Mouse (Mus musculus): Measurements from ENCODE around the gene Dnah2.
"Not testable (repeated sequence)": the region's sequence is repeated elsewhere in the genome, so short reads cannot be mapped to it uniquely, and the experiment has no call there.

Dnah2 gene

GRCm38 (mm10) chr11:69563373-69563772 lies 14.5 kb upstream of the Dnah2 start:
- DNase-seq (ENCODE audit: low spot score): no peak

- no peak for DNase-seq (ENCODE audit: low spot score)
Observed at GRCm38 (mm10) chr11:69560896-69561854, 12.3 kb upstream of the Dnah2 start.

GRCm38 (mm10) chr11:69559851-69560765 lies 11.2 kb upstream of the Dnah2 start, which contains the start of gene Efnb3:
Efnb3 (minus strand) TSS chr11:69560205.
- no peak for DNase-seq (ENCODE audit: low spot score)

GRCm38 (mm10) chr11:69559183-69559582 lies 10.3 kb upstream of the Dnah2 start:
- DNase-seq (ENCODE audit: low spot score): no peak

GRCm38 (mm10) chr11:69558756-69559155 lies 9.8 kb upstream of the Dnah2 start:
- no peak for DNase-seq (ENCODE audit: low spot score)

GRCm38 (mm10) chr11:69557381-69557958 lies 8.6 kb upstream of the Dnah2 start:
- no peak for DNase-seq (ENCODE audit: low spot score)

- no peak for DNase-seq (ENCODE audit: low spot score)
Observed at GRCm38 (mm10) chr11:69554539-69555140, 5.7 kb upstream of the Dnah2 start.

- no peak for DNase-seq (ENCODE audit: low spot score)
Observed at GRCm38 (mm10) chr11:69553341-69553721, 4.4 kb upstream of the Dnah2 start.

- no peak for DNase-seq (ENCODE audit: low spot score)
Observed at GRCm38 (mm10) chr11:69552622-69553340, 3.9 kb upstream of the Dnah2 start.

- no peak for DNase-seq (ENCODE audit: low spot score)
Observed at GRCm38 (mm10) chr11:69551310-69551709, 2.4 kb upstream of the Dnah2 start.

GRCm38 (mm10) chr11:69547071-69547470 lies 1.8 kb downstream of the Dnah2 start:
- DNase-seq (ENCODE audit: low spot score): no peak

GRCm38 (mm10) chr11:69546423-69547053 lies 2.4 kb downstream of the Dnah2 start:
- DNase-seq (ENCODE audit: low spot score): peak; percentile 16

GRCm38 (mm10) chr11:69545957-69546356 lies 3.0 kb downstream of the Dnah2 start:
- DNase-seq (ENCODE audit: low spot score): no peak

GRCm38 (mm10) chr11:69543598-69543997 lies 5.3 kb downstream of the Dnah2 start:
- no peak for DNase-seq (ENCODE audit: low spot score)

GRCm38 (mm10) chr11:69541741-69542140 lies 7.2 kb downstream of the Dnah2 start:
- not testable (repeated sequence) for DNase-seq (ENCODE audit: low spot score)

GRCm38 (mm10) chr11:69540700-69541099 lies 8.2 kb downstream of the Dnah2 start:
- no peak for DNase-seq (ENCODE audit: low spot score)

- DNase-seq (ENCODE audit: low spot score): no peak
Observed at GRCm38 (mm10) chr11:69534990-69535389, 13.9 kb downstream of the Dnah2 start.

- DNase-seq (ENCODE audit: low spot score): no peak
Observed at GRCm38 (mm10) chr11:69532480-69533150, 16.3 kb downstream of the Dnah2 start.

- not testable (repeated sequence) for DNase-seq (ENCODE audit: low spot score)
Observed at GRCm38 (mm10) chr11:69530755-69531154, 18.2 kb downstream of the Dnah2 start.

GRCm38 (mm10) chr11:69530281-69530680 lies 18.6 kb downstream of the Dnah2 start:
- not testable (repeated sequence) for DNase-seq (ENCODE audit: low spot score)
